Mouse (Mus musculus) brain, adult 2 months (tissue): ENCODE results near the gene Ltbp1.
A peak's percentile ranks its signal among the peaks of the same experiment; 100 is the strongest.

ENCODE experiments used
- DNase-seq: peaks from one replicate; pipeline ENCODE4 v3.0.0; 2011; ENCODE audit warnings: low read depth, low spot score

Gene Ltbp1

GRCm38 (mm10) chr17:75360111-75360510 lies 354.7 kb downstream of the Ltbp1 start:
- DNase-seq = no peak

- DNase-seq = no peak
These were observed 361.0 kb downstream of the Ltbp1 start for GRCm38 (mm10) chr17:75366332-75366731.

DNA sequence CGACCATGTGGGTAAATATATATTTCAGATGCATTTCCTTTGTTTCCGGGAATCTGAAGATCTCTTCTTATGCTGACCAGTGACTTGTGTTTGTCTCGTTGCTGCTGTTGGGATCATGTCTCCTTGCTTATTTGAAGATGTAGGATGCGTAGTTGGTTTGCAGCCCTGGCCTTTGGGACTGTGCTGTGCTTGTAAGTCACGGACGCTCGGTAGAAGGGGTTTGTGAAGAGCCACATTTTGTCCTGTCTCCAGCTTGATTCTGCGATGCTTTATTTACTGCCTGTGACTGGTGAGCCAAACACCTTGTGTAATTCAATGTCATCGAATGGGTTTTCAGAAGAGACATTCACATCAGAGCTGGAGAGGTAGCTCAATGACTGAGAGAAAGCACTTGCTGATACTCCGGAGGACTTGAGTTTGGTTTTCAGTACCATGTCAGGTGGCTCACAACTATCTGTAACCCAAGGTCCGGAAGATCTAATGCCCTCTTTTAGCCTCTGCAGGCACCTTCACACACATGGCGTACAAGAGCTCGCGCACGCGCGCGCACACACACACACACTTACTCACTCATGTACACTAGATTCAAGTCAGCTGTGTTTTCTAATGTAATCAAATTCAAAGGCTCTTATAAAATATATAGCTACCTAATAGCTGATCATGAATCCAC lies 362.3 kb downstream of the Ltbp1 start:
- no peak for DNase-seq

- DNase-seq = no peak
These were observed 363.2 kb downstream of the Ltbp1 start for GRCm38 (mm10) chr17:75368580-75368979.

DNA sequence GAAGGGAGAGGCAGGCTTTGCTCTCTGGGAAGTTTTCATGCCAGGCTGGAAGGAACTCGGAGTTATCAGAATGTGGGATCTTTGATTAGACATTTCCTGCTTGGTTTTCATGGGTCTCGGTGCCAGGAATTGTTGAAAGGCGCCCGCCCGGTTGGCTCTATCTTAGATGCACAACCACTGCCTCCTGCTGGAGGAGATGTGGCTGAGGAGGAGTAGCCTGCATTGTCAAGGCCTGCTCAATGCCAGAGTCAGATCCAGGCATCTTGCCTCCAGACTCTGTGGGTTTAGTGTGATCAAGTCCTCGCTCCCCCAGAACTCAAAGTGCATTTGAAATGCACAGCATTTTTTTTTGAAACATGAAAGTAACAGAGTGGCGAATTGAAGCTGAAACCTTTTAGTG lies 364.0 kb downstream of the Ltbp1 start:
- peak; percentile 12 for DNase-seq

DNA sequence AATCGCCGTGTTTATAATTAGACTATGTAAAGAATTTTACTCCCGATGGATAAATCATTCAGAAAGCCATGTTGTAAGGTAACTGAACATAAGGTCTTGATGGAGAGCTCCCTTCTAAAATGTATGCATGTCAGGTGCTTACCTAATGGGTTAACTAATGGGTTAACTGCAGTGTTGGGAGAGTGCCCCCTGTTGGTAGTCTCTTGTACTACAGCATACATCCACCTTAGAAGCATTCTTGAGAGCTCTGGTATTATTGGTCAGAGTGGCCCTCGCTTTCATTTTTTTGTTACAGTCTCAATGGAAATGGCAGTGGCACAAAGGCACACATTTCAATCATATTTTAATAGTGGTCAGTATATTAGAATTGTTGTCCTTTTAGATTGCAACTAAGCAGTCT lies 364.8 kb downstream of the Ltbp1 start:
- peak; percentile 18 for DNase-seq

- DNase-seq = no peak
These were observed 366.3 kb downstream of the Ltbp1 start for GRCm38 (mm10) chr17:75371650-75372049.

GRCm38 (mm10) chr17:75372371-75372770 lies 367.0 kb downstream of the Ltbp1 start:
- DNase-seq = peak; percentile 13

DNA sequence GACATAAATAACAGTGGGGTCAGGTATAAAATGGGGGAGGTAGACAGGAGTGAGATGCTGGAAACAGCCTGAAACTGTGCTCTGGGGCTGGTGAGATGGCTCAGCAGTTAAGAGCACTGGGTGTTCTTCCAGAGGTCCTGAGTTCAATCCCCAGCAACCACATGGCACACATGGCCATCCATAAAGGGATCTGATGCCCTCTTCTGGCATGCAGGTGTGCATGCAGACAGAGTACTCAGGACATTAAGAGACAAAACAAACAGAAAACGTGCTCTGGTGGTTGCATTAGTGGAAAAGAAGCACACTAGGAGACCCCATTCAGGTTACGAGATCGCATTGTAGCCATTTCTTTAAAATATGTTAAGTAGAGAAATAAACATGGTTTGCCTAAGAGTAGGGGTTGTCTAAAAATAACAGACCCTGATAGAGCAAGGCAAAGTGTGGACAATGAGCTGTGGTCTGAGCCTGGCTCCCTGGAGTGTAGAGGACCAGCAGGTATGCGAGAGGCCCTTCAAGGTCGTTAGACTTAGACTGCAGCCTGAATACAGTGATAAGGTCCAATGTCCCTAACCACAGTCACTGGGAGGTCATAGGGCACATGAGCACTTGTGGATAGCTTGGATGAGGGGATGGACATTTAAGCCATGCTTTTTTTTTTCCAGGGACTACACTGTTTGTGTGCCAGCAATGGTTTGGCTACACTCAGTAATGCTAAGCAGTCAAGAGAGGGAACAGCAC lies 369.1 kb downstream of the Ltbp1 start:
- DNase-seq = no peak

DNA sequence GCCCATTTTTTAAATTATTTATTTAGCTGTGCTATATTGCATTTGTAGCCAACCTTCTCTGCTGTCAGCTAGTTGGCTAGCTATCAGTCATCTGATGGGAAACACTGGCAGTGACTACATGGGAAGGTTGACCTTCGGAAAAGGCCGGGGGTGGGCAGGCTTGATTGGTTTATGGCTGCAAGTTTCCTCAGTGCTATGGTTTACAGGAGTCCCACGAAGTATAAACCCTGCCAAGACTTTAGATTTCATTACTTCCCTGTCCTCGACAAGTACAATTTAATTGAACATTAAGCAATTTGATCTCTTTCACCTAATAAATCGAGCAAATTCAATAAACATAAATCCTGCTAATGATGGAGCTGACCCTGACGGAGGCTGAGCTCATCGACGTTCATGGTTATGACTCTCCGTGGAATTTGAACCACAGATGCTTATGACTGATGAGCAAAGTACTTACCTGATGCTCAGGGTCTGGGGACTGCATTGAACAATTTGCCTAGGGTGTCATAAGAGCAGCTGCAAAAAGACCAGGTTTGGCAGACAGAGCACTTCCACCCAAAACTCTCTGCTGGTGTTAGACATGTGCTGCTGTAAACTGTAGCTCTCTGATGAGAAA lies 373.0 kb downstream of the Ltbp1 start:
- DNase-seq = no peak

DNA sequence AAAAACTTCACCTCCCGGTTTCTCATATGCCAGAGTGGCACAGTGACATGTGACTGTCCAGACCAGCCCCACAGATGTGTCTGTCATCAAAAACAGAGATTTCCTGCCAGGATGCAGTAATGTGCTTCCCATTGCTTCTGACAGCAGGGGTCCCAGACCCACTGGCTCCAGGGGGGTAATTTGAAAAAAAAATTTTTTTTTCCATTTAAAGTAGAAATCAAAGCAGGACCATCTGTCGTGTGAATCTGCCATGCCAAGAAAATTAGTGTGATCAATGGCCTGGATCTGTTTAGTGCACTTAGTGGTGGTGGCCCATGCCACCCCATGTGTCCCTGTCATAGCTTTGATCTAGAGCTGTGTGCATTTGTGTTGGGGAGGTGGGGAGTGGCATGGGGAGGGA lies 374.8 kb downstream of the Ltbp1 start:
- DNase-seq = no peak

DNA sequence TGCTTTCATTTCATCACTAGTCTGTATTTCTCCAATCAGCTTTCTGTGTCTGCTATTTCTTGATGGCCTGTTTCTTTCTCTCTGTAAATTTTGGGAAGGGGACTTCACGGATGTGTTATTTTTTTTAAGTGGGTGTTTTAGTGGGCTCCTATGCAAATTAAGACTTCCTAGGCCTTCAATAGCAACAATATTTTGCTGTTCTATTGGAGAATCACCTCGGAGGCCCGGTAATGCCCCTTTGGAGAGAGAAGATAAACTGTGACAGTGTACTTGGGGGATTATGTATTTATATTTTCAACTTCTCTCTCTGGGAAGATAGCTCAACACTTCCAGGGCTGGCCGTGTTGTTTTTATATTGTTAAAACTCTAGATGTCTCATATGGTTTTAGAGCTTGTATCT lies 383.0 kb downstream of the Ltbp1 start:
- no peak for DNase-seq

- DNase-seq = peak; percentile 48
These were observed 384.8 kb downstream of the Ltbp1 start for GRCm38 (mm10) chr17:75390142-75390541.

DNA sequence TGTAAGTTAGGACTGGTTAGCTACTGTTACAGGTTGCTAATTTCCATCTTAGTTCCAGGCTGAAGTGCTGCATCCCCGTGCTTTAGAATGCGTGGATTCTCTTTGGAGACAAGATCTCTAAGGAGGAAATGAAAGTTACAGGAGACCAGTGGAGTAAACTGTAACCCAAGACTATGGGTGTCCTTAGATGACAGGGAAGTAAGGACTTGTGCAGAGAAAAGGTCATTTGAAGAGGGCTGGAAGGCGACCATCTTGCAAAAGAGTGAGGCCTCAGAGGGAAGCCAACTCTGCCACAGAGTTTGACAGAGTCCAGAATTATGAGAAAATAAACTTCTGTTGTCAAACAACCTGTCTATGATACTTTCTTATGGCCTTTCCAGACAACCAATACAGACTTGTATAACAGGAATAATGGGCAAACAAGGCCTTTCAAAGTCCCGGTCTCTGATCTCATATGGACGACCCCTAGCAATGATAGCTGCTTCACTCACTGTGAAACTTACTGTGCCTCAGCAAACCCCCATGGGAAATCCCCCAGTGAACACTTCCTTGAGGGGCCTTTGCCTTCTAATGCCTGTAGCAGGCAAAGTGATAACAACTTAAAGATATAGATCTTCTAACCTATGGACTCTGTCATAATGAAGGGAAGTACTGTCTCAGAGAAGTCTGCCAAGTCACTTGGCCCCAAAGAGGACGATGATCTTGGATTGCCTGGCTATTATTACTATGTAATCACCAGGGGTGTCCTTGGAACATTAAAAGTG lies 386.2 kb downstream of the Ltbp1 start:
- DNase-seq = no peak

DNA sequence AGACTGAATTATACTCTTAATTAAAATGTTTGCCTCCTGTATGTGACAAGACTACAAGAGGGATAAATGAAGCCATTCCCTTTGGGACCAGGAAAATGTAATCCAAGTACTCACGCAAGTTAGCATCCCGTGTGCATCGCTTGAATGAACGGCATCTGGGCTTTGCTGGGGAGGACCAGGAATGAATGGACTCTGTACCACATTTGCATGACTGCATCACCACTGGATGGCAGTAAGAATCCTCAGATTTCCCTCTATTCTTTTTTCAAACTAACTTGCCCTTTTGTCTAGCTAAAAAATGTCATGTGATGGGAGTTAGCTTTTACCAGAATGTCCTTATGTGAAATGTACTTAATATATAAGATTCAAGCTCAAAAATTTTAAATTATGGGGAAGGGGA lies 401.0 kb downstream of the Ltbp1 start:
- DNase-seq = peak; percentile 72

GRCm38 (mm10) chr17:75416861-75417260 lies 411.5 kb downstream of the Ltbp1 start:
- no peak for DNase-seq

DNA sequence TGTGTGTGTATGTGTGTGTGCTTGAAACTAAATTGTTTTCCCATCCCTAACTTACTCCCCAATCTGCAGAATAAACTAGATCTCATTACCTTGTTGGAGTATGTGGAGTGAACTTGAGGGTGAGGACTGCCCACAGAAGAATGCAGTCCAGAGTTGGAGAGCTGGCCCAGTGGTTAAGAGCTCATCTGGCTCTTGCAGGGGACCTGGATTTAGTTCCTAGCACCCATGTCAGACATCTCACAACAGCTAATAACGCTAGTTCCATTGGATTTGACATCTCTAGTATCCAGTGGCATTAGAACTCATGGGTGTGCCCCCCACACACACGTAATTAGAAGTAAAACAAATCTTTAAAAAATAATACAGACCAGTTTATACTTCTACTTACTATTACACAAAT lies 428.8 kb downstream of the Ltbp1 start:
- no peak for DNase-seq

- no peak for DNase-seq
These were observed 429.5 kb downstream of the Ltbp1 start for GRCm38 (mm10) chr17:75434871-75435270.

DNA sequence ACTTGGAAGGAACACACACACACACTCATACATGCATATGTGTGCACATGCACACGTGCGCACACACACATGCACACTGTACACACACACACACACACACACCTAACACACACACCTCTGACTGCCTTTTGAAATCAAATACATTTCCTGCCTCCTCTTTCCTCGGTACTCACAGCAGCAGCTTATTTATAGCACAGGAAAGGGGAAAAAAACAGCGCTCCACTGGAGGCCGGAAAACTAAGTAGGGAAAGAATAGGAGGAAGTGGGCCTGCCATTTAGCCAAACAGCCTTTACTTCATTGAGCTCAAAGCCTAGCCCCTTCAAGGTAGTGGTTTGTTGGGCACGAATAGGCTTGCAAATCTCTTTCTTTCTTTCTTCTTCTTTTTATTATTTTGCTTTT lies 430.2 kb downstream of the Ltbp1 start, which contains the start of gene Rasgrp3:
Gene Rasgrp3 (plus strand): TSS at position 298 of the 400 bp plus-strand sequence.
- peak; percentile 35 for DNase-seq

DNA sequence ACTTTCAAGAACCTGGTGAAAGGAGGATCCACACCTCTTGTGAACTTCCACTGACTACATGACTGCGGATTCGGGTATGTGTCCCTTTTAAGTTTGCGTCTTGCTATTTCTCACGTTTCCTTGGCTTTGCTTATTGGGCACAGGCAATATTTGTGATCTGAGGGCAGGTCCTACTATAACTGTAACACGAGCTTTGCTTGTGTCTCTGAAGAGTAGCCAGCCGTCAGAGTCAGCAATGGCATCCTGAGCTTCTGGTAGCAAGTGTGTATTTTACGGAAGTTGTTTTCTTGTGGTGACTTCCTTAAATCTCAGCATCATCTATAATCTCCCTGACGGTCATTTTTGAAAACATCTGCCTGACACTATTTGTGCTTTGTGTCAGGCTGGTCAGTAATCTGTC lies 430.7 kb downstream of the Ltbp1 start:
- DNase-seq = no peak

- DNase-seq = no peak
These were observed 431.5 kb downstream of the Ltbp1 start for GRCm38 (mm10) chr17:75436819-75437218.

DNA sequence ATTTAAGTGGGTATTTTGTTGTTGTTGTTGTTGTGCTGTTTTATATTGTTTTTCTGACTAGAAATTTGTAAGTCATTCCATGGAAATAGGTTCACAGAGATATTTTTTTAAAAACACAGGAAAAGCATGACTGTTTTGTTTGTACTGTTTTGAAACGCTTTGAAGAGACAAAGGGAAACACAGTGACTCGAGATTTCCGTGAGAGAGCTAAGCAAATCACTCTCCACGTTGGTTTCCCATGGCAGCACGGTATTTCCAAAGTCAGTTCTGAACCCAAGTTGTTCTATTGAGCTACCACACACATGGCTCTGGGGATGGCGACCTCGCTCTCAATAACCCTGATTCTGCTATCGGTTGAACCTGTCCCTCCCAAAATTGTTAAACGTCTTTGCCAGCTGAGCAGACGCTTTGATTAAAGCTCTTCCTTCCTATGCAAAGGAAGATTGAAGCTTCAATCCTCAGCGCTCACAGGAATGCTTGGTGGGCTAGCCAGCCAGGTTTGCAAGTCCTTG lies 431.9 kb downstream of the Ltbp1 start:
- no peak for DNase-seq
